Mouse (Mus musculus) G1E (cell line): ENCODE measurements around the gene 4931429L15Rik. TPM values are rescaled to one million over a fixed set of nuclear protein-coding genes. Genes with fewer than 3 reads are reported as not detected.

ENCODE experiments used
- ATAC-seq: 2 replicates; pipeline ENCODE4 v1.8.0; 2016; ENCODE audit warnings: mild to moderate bottlenecking; ENCODE audit not compliant: insufficient number of reproducible peaks, poor library complexity, low FRiP score, severe bottlenecking; ENCODE audit errors: extremely low read depth
- DNase-seq: peaks from one replicate; pipeline ENCODE4 v3.0.0; 2012; ENCODE audit warnings: low spot score
- H3K27me3 ChIP-seq: 2 replicates; pipeline ENCODE4 v1.6.1; 2012; ENCODE audit warnings: mild to moderate bottlenecking, low read length, inconsistent platforms; ENCODE audit not compliant: insufficient read depth
- H3K36me3 ChIP-seq: replicated peaks from 2 replicates; pipeline ENCODE3; 2012; ENCODE audit warnings: mild to moderate bottlenecking, inconsistent platforms
- H3K4me1 ChIP-seq: 2 replicates; pipeline ENCODE4 v1.6.1; 2012; ENCODE audit warnings: low read depth, low read length, inconsistent platforms, mixed read lengths; ENCODE audit not compliant: insufficient read depth
- H3K4me3 ChIP-seq: 2 replicates; pipeline ENCODE4 v1.5.1; 2012; ENCODE audit warnings: low read depth, mild to moderate bottlenecking, inconsistent platforms, low read length, moderate library complexity, mixed read lengths
- H3K9me3 ChIP-seq: replicated peaks from 2 replicates; pipeline ENCODE4 v1.6.1; 2012; ENCODE audit warnings: inconsistent platforms
- CTCF ChIP-seq: IDR thresholded peaks from 2 replicates; pipeline ENCODE4 v1.5.1; 2012; ENCODE audit warnings: low read depth, low read length, inconsistent platforms, mixed read lengths
- GATA1 ChIP-seq: IDR thresholded peaks from 2 replicates; pipeline ENCODE4 v1.6.1; 2012; ENCODE audit warnings: borderline replicate concordance, low read length, inconsistent platforms, mixed read lengths
- GATA2 ChIP-seq: IDR thresholded peaks from 2 replicates; pipeline ENCODE4 v1.6.1; 2012; ENCODE audit warnings: low read depth, low read length, inconsistent platforms, borderline replicate concordance
- POLR2AphosphoS5 ChIP-seq: IDR thresholded peaks from 2 replicates; pipeline ENCODE4 v1.6.1; 2012; ENCODE audit warnings: low read depth, low read length, inconsistent platforms; ENCODE audit not compliant: insufficient replicate concordance
- TAL1 ChIP-seq: conservative IDR thresholded peaks from 2 replicates; pipeline ENCODE4 v1.6.1; 2012; ENCODE audit warnings: low read depth, low read length, inconsistent platforms, mixed read lengths
- polyA plus RNA-seq: library from polyadenylated mRNA; stranded (reverse); fragments of >175 nt; gene quantifications from 2 replicates; pipeline ENCODE4 v1.2.3, GENCODE M21; 2012
- total RNA-seq, 2 experiments: library from RNA; stranded (forward) in 1 of 2; stranded (reverse) in 1 of 2; fragments of 200-1000 nt in 1 of 2; fragments of >200 nt in 1 of 2; fragmentation: Nextera tagmentation in 1 of 2; gene quantifications; 2 replicates each; pipeline ENCODE4 v1.2.3; 2014 to 2017

4931429L15Rik gene
- total and polyA plus RNA-seq, 3 experiments, result not detected

DNA sequence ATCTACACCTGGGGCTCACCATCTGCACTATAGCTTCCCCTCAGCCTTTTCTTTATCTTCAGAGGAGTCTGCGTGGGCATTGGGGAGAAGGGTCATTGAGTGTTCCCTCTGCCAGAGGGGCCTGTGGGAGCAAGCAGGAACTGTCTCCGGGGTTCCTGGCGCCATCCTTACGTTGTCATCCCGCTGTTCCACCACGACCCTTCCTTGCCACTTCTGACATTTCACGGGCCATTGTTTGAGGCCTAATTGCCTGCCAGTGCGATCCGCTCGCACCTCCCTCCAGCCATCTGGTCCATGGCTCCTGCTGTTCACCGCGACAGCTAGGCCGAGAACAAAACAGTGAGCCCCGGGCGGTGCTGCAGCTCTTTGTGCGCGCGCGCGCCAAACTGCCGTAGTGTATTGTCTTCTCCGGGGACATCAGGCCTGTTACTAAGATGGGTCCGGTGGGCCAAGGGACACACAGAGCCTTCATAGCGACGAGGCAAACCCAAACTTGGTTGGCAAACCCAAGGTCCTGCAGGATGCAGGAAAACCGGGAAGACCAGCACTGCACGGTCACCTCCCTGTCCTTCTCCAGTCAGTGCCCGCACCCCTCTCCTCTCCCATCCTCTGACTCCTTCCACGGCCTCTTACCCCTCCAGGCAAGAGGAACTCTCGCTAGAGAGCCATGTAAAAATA lies 8.9 kb upstream of the 4931429L15Rik start:
- Histone ChIP-seq H3K4me1 (no peaks in the 10 kb centered on the region), H3K9me3 (no peaks in the 10 kb centered on the region), H3K4me3 (no peak overlapping the region), H3K27me3 (peaks cover 4% of the 10 kb centered on the region; the same call in 1 of the 2 replicates), H3K36me3 (no peaks in the 10 kb centered on the region)
- DNase-seq (no peak), ATAC-seq (no peak)
- no peak for TF ChIP-seq POLR2AphosphoS5
- no peak for TF ChIP-seq CTCF
- no peak for TF ChIP-seq GATA1
- no peak for TF ChIP-seq GATA2
- TF ChIP-seq TAL1, result no peak

DNA sequence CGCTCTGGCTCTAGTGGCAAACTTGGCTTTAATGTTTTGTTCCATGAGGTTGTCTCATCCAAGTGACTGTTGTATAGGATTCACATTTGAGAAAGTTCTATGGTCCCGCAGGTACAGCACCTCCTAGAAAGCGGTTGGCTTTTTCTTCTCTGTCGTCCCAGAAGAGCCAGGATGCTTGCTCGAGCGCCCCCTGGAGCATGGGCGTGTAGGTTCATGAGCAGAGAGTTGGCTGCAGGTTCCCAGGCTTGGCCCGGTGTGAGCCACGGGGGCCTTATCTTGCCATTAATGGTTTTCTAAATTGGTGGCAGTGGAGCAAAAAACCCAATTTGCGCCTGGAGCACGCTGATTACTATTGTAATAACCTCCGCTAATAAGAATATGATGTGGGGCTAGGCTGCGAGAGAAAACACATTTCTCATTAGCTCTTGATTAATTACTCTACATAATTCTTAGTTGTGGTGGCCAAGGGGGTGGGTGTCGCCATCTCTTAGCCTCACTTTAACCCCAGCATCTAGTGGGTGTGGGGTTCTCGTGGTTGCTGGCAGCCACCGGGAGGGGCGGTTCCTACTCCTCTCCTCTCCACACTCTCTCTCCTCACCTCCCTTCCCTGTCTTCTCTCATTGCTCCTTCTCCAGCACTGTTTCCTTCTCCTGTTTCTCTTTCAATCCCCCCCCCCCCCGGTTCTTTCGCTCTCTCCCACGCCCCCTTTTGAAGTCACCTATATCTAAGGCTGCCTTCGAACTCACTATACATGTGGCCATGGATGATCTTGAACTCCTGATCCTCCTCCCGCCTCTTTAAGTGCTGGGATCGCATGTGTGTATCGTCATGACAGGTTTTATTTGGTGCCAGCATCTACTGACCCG lies 8.2 kb upstream of the 4931429L15Rik start:
- H3K4me3 ChIP-seq, result no peak overlapping the region
- H3K9me3 ChIP-seq, result no peaks in the 10 kb centered on the region
- DNase-seq (no peak), ATAC-seq (no peak)
- TF ChIP-seq CTCF (0 out of 2 replicates have a peak, but pooled peaks have one; percentile 7), GATA1 (no peak)
- no peaks in the 10 kb centered on the region for H3K4me1 ChIP-seq
- no peaks in the 10 kb centered on the region for H3K36me3 ChIP-seq
- H3K27me3 ChIP-seq, result peaks cover 12% of the 10 kb centered on the region; the same call in 1 of the 2 replicates

DNA sequence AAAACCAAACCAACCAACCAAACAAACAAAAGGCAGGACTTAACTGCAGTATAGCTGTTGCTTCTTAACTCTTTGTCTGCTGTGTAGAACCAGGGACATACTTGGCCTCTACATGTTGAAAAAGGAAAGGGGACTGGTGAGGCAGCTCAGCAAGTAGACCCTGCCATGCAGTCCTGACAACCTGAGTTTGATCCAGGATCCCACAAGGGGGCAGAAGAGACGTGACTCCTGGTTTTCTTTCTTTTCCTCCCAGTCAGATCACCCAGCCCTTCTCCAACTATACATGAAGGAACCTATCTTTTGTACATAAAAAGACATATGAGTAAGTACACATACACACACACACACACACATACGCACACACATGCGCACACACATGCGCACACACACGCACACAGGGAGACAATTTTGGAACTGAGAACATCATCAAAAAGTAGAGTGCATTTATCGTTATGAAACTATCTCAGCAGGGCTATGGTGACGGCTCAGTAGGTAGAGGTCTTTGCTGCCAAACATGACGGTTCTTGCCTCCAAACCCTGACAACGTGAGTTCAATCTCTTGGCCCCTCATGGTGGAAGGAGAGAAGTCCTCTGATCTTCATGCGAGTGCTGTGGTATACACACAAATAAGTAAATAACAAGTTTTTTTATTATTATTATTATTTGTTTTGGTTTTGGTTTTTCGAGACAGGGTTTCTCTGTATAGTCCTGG lies 7.1 kb upstream of the 4931429L15Rik start:
- no peak for DNase-seq
- no peaks in the 10 kb centered on the region for H3K9me3 ChIP-seq
- TF ChIP-seq CTCF (no peak), POLR2AphosphoS5 (no peak), GATA2 (no peak), GATA1 (no peak), TAL1 (no peak)
- H3K4me3 ChIP-seq, result no peak overlapping the region
- H3K27me3 ChIP-seq, result peaks cover 17% of the 10 kb centered on the region; the same call in 1 of the 2 replicates
- no peaks in the 10 kb centered on the region for H3K36me3 ChIP-seq
- ATAC-seq, result no peak
- no peaks in the 10 kb centered on the region for H3K4me1 ChIP-seq

DNA sequence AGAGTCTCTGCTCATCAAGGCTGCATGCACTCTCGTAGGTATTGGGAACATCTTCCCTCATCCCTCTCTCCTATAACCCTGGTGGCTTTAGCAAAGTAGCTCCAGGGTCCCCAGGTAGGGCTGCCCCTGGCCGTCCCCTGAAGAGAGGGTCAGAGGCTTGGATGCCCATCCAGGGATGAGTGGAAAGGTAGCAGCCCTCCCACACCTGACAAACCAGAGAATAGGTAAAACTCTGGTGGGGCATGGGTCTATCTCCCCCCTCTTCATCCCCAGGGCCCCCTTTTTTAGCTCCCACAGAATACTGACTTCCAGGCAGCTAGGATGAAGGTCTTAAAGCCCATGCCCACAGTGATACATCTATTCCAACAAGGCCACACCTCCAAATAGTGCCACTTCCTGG lies 675 bp upstream of the 4931429L15Rik start:
- ATAC-seq, result no peak
- TF ChIP-seq GATA1 (no peak), POLR2AphosphoS5 (no peak), TAL1 (no peak), GATA2 (no peak), CTCF (no peak)
- H3K27me3 ChIP-seq, result peaks cover 20% of the 10 kb centered on the region
- no peak for DNase-seq
- no peaks in the 10 kb centered on the region for H3K36me3 ChIP-seq
- H3K4me1 ChIP-seq, result no peaks in the 10 kb centered on the region
- H3K9me3 ChIP-seq, result peaks cover 10% of the 10 kb centered on the region; the same call in 1 of the 2 replicates
- H3K4me3 ChIP-seq, result no peak overlapping the region

DNA sequence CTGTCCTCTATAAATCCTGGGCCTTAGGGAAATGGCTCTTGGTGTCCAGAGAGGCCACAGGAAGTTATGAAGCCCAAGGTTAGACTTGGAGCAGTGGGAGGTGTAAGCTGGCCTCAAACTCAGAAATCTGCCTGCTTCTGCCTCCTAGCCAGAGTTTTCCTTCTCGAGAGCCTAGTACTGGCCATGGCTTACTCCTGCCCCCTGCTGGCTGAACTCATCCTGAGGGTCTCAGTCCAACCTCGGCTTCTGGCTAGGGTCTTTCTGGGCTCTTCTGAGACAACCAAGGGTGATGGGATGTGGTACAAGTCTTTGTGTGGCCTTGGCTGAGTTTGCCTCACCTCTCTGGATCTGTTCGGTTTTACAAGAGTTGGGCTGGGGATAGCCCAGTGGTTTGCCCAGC lies 1.8 kb downstream of the 4931429L15Rik start:
- H3K27me3 ChIP-seq, result peaks cover 29% of the 10 kb centered on the region
- no peaks in the 10 kb centered on the region for H3K4me1 ChIP-seq
- DNase-seq, result no peak
- TF ChIP-seq GATA2 (no peak), POLR2AphosphoS5 (no peak), CTCF (no peak), GATA1 (no peak), TAL1 (no peak)
- peaks cover 10% of the 10 kb centered on the region; the same call in 1 of the 2 replicates for H3K9me3 ChIP-seq
- H3K4me3 ChIP-seq, result no peak overlapping the region
- H3K36me3 ChIP-seq, result no peaks in the 10 kb centered on the region
- ATAC-seq, result no peak

DNA sequence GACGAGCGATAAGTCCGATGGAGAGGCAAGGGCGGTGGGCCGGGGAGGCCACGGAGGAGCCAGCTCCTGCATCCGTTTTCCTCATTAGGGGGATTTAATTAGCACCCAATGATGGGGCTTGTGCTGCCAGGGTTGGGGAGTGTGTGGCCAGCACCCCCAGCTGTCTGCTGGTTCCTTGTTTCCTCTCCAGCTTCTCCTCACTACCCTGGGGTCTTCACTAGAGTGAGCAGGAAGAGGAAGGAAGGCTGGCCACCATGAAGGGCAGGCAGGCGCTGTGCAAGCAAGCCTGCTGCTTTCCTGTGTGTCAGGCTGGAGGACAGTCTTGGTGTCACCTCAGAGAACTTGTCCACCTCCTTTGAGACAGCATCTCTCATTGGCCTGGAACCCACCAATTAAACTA lies 2.9 kb downstream of the 4931429L15Rik start:
- no peaks in the 10 kb centered on the region for H3K36me3 ChIP-seq
- H3K4me1 ChIP-seq, result no peaks in the 10 kb centered on the region
- TF ChIP-seq GATA2 (no peak), GATA1 (no peak), POLR2AphosphoS5 (no peak), TAL1 (no peak), CTCF (no peak)
- peaks cover 31% of the 10 kb centered on the region for H3K27me3 ChIP-seq
- DNase-seq (no peak), ATAC-seq (no peak)
- H3K9me3 ChIP-seq, result peaks cover 10% of the 10 kb centered on the region; the same call in 1 of the 2 replicates
- no peak overlapping the region for H3K4me3 ChIP-seq
